Mouse (Mus musculus) forebrain, embryonic 12.5 days (tissue): ENCODE data around the gene Vars. TPM values are rescaled to one million over a fixed set of nuclear protein-coding genes. Genes with fewer than 3 reads are reported as not detected.

Experiments used
- ATAC-seq: fragments of 200-750 bp; cut with Nextera tagmentation; 2 replicates; pipeline ENCODE4 v1.8.0; 2017; ENCODE audit warnings: moderate TSS enrichment; ENCODE audit not compliant: low FRiP score
- H3K27ac ChIP-seq: fragments of 300-500 bp; sonication (generic); 2 replicates; pipeline ENCODE4 v1.5.1; 2016; ENCODE audit warnings: mild to moderate bottlenecking
- H3K27me3 ChIP-seq: fragments of 300-500 bp; sonication (generic); 2 replicates; pipeline ENCODE4 v1.6.1; 2016; ENCODE audit warnings: mild to moderate bottlenecking
- H3K36me3 ChIP-seq: fragments of 300-500 bp; sonication (generic); replicated peaks from 2 replicates; pipeline ENCODE4 v1.6.1; 2016; ENCODE audit warnings: mild to moderate bottlenecking
- H3K4me1 ChIP-seq: fragments of 300-500 bp; sonication (generic); 2 replicates; pipeline ENCODE4 v1.6.1; 2016
- H3K4me2 ChIP-seq: fragments of 300-500 bp; sonication (generic); 2 replicates; pipeline ENCODE4 v1.6.1; 2016; ENCODE audit warnings: mild to moderate bottlenecking, moderate library complexity
- H3K4me3 ChIP-seq: fragments of 300-500 bp; sonication (generic); replicated peaks from 2 replicates; pipeline ENCODE4 v1.5.1; 2016; ENCODE audit warnings: mild to moderate bottlenecking
- H3K9ac ChIP-seq: fragments of 300-500 bp; sonication (generic); 2 replicates; pipeline ENCODE4 v1.6.1; 2016; ENCODE audit warnings: mild to moderate bottlenecking
- H3K9me3 ChIP-seq: fragments of 300-500 bp; sonication (generic); 2 replicates; pipeline ENCODE4 v1.6.1; 2016
- WGBS: fragments of 180-500 bp; shearing (Covaris S2); methylation state at CpG from one replicate; pipeline ENCODE4 v1.1.7; 2016; 5-methylcytosine and 5-hydroxymethylcytosine counted together
- polyA plus RNA-seq: library from polyadenylated mRNA; unstranded; fragments of >200 nt; fragmentation: Nextera tagmentation; extraction: Ambion mirVana; gene quantifications from 2 replicates; pipeline ENCODE4 v1.2.1, GENCODE M21; 2016

The Vars gene
- polyA plus RNA-seq, 1 experiment from 2014 or later: 159 TPM

- Histone ChIP-seq H3K4me2 (peak overlapping the region; percentile 91), H3K27ac (no peak overlapping the region), H3K9ac (peak overlapping the region; percentile 82), H3K36me3 (peaks cover 43% of the 10 kb centered on the region), H3K4me1 (peaks cover 41% of the 10 kb centered on the region), H3K4me3 (peak overlapping the region; percentile 77), H3K9me3 (no peaks in the 10 kb centered on the region), H3K27me3 (peaks cover 30% of the 10 kb centered on the region)
- ATAC-seq: no peak
- 64% methylated on average over 22 of the region's 22 CpGs for WGBS
Observed at GRCm38 (mm10) chr17:35060737-35061297, 60.0 kb downstream of the Vars start.

GRCm38 (mm10) chr17:35061299-35061698 is 60.5 kb downstream of the Vars start:
- no peak overlapping the region for H3K4me2 ChIP-seq
- H3K27me3 ChIP-seq: peaks cover 35% of the 10 kb centered on the region
- H3K27ac ChIP-seq: no peak overlapping the region
- peaks cover 38% of the 10 kb centered on the region for H3K36me3 ChIP-seq
- ATAC-seq: no peak
- H3K9ac ChIP-seq: no peak overlapping the region
- peaks cover 41% of the 10 kb centered on the region for H3K4me1 ChIP-seq
- no peaks in the 10 kb centered on the region for H3K9me3 ChIP-seq
- WGBS: 84% methylated on average over 8 of the region's 8 CpGs
- H3K4me3 ChIP-seq: no peak overlapping the region

GRCm38 (mm10) chr17:35063466-35063865 is 62.7 kb downstream of the Vars start:
- Histone ChIP-seq H3K9me3 (no peaks in the 10 kb centered on the region), H3K9ac (no peak overlapping the region), H3K36me3 (peaks cover 29% of the 10 kb centered on the region), H3K27ac (no peak overlapping the region), H3K4me2 (no peak overlapping the region), H3K4me1 (peaks cover 38% of the 10 kb centered on the region), H3K4me3 (no peak overlapping the region), H3K27me3 (peaks cover 52% of the 10 kb centered on the region)
- ATAC-seq: no peak
- 92% methylated on average over 3 of the region's 3 CpGs for WGBS

- H3K36me3 ChIP-seq: peaks cover 29% of the 10 kb centered on the region
- H3K9ac ChIP-seq: no peak overlapping the region
- H3K9me3 ChIP-seq: no peaks in the 10 kb centered on the region
- ATAC-seq: no peak
- no peak overlapping the region for H3K27ac ChIP-seq
- H3K4me3 ChIP-seq: peak overlapping the region; percentile 30; the same call in 1 of the 2 replicates
- peaks cover 55% of the 10 kb centered on the region for H3K27me3 ChIP-seq
- H3K4me1 ChIP-seq: peaks cover 35% of the 10 kb centered on the region
- peak overlapping the region; percentile 55 for H3K4me2 ChIP-seq
- 30% methylated on average over 10 of the region's 10 CpGs for WGBS
Observed at GRCm38 (mm10) chr17:35064378-35064877, 63.6 kb downstream of the Vars start.

- H3K36me3 ChIP-seq: peaks cover 29% of the 10 kb centered on the region
- WGBS: 2% methylated on average over 48 of the region's 48 CpGs
- H3K4me1 ChIP-seq: peaks cover 29% of the 10 kb centered on the region
- peaks cover 58% of the 10 kb centered on the region for H3K27me3 ChIP-seq
- peak within 1 kb of the TSS; percentile 55 for H3K4me2 ChIP-seq
- H3K27ac ChIP-seq: no peak within 1 kb of the TSS
- peak within 1 kb of the TSS; percentile 48; the same call in 1 of the 2 replicates for H3K9ac ChIP-seq
- H3K4me3 ChIP-seq: peak within 1 kb of the TSS; percentile 30
- H3K9me3 ChIP-seq: no peaks in the 10 kb centered on the region
- ATAC-seq: peak; percentile 18; the same call in 1 of the 2 replicates
Observed at GRCm38 (mm10) chr17:35064951-35065947, 64.5 kb downstream of the Vars start, which contains the start of gene Ly6g6c. TSS of gene Ly6g6c (plus strand) at chr17:35065388.

Other genes starting within 250 kb of the Vars start
- not detected in 2 replicates for gene Cyp21a1, start 196.4 kb upstream of the Vars start, polyA plus RNA-seq
- gene Stk19, start 164.0 kb upstream of the Vars start, polyA plus RNA-seq: 28.6 and 32.7 TPM in 2 replicates
- gene Dxo, start 164.0 kb upstream of the Vars start, polyA plus RNA-seq: 72.9 and 77.6 TPM in 2 replicates
- 61.8 and 64.8 TPM in 2 replicates for gene Skiv2l, start 150.8 kb upstream of the Vars start, polyA plus RNA-seq
- 124 and 133 TPM in 2 replicates for gene Nelfe, start 150.6 kb upstream of the Vars start, polyA plus RNA-seq
- 2.9 and 3.6 TPM in 2 replicates for gene Cfb, start 138.5 kb upstream of the Vars start, polyA plus RNA-seq
- 9.2 and 10.4 TPM in 2 replicates for gene Zbtb12, start 121.5 kb upstream of the Vars start, polyA plus RNA-seq
- gene Gm20547, start 118.9 kb upstream of the Vars start, polyA plus RNA-seq: not detected in 2 replicates
- 1.3 and 1.6 TPM in 2 replicates for gene C2, start 102.7 kb upstream of the Vars start, polyA plus RNA-seq
- gene Ehmt2, start 102.5 kb upstream of the Vars start, polyA plus RNA-seq: 111 and 114 TPM in 2 replicates
- gene Slc44a4, start 86.5 kb upstream of the Vars start, polyA plus RNA-seq: not detected in 2 replicates
- 16.2 and 16.9 TPM in 2 replicates for gene Neu1, start 69.7 kb upstream of the Vars start, polyA plus RNA-seq
- 0.11 and 0.21 TPM in 2 replicates for gene Hspa1b, start 41.7 kb upstream of the Vars start, polyA plus RNA-seq
- not detected in 2 replicates for gene Gm20481, start 31.1 kb upstream of the Vars start, polyA plus RNA-seq
- gene Hspa1a, start 28.8 kb upstream of the Vars start, polyA plus RNA-seq: 2.0 and 2.3 TPM in 2 replicates
- 1.2 and 1.3 TPM in 2 replicates for gene Hspa1l, start 28.3 kb upstream of the Vars start, polyA plus RNA-seq
- gene Lsm2, start 19.1 kb upstream of the Vars start, polyA plus RNA-seq: 226 and 238 TPM in 2 replicates
- gene Vwa7, start 15.6 kb downstream of the Vars start, polyA plus RNA-seq: 0.17 and 0.27 TPM in 2 replicates
- gene Sapcd1, start 27.0 kb downstream of the Vars start, polyA plus RNA-seq: 7.4 and 7.7 TPM in 2 replicates
- gene Msh5, start 45.8 kb downstream of the Vars start, polyA plus RNA-seq: 5.3 and 5.6 TPM in 2 replicates
- gene Clic1, start 49.0 kb downstream of the Vars start, polyA plus RNA-seq: 152 and 155 TPM in 2 replicates
- 513 and 534 TPM in 2 replicates for gene Ddah2, start 58.0 kb downstream of the Vars start, polyA plus RNA-seq
- gene Ly6g6c, start 64.4 kb downstream of the Vars start, polyA plus RNA-seq: not detected in 2 replicates
- 0.40 and 0.54 TPM in 2 replicates for gene Mpig6b, start 65.2 kb downstream of the Vars start, polyA plus RNA-seq
- 0.28 and 0.50 TPM in 2 replicates for gene Ly6g6e, start 75.9 kb downstream of the Vars start, polyA plus RNA-seq
- gene Ly6g6d, start 77.1 kb downstream of the Vars start, polyA plus RNA-seq: 0.29 and 1.6 TPM in 2 replicates
- 0.17 and 0.18 TPM in 2 replicates for gene Ly6g6f, start 84.6 kb downstream of the Vars start, polyA plus RNA-seq
- gene Abhd16a, start 88.3 kb downstream of the Vars start, polyA plus RNA-seq: 59.2 and 70.7 TPM in 2 replicates
- not detected in 2 replicates for gene Ly6g5c, start 107.3 kb downstream of the Vars start, polyA plus RNA-seq
- 0.96 and 1.5 TPM in 2 replicates for gene Ly6g5b, start 114.4 kb downstream of the Vars start, polyA plus RNA-seq
- 27.4 and 28.1 TPM in 2 replicates for gene Gpank1, start 120.5 kb downstream of the Vars start, polyA plus RNA-seq
- 283 and 284 TPM in 2 replicates for gene Csnk2b, start 121.1 kb downstream of the Vars start, polyA plus RNA-seq
- 5.3 and 7.2 TPM in 2 replicates for gene D17H6S53E, start 125.4 kb downstream of the Vars start, polyA plus RNA-seq
- 0.46 and 0.63 TPM in 2 replicates for gene Apom, start 131.1 kb downstream of the Vars start, polyA plus RNA-seq
- gene Bag6, start 134.2 kb downstream of the Vars start, polyA plus RNA-seq: 88.9 and 97.8 TPM in 2 replicates
- 221 and 231 TPM in 2 replicates for gene Prrc2a, start 163.9 kb downstream of the Vars start, polyA plus RNA-seq
- 4.3 and 4.9 TPM in 2 replicates for gene Aif1, start 175.1 kb downstream of the Vars start, polyA plus RNA-seq
- 4.0 and 4.8 TPM in 2 replicates for gene Lst1, start 187.5 kb downstream of the Vars start, polyA plus RNA-seq
- gene Ltb, start 193.5 kb downstream of the Vars start, polyA plus RNA-seq: not detected in 2 replicates
- not detected in 2 replicates for gene Tnf, start 201.0 kb downstream of the Vars start, polyA plus RNA-seq
- gene Lta, start 204.4 kb downstream of the Vars start, polyA plus RNA-seq: not detected in 2 replicates
- 0.41 TPM in 2 replicates for gene Gm16181, start 219.8 kb downstream of the Vars start, polyA plus RNA-seq
- 16.2 and 17.3 TPM in 2 replicates for gene Atp6v1g2, start 232.7 kb downstream of the Vars start, polyA plus RNA-seq
- 11.0 and 12.9 TPM in 2 replicates for gene Nfkbil1, start 234.8 kb downstream of the Vars start, polyA plus RNA-seq
- gene Ddx39b, start 240.8 kb downstream of the Vars start, polyA plus RNA-seq: 614 and 623 TPM in 2 replicates